ENCODE assay signal across 14 mouse cellular contexts in the genomic region with DNA sequence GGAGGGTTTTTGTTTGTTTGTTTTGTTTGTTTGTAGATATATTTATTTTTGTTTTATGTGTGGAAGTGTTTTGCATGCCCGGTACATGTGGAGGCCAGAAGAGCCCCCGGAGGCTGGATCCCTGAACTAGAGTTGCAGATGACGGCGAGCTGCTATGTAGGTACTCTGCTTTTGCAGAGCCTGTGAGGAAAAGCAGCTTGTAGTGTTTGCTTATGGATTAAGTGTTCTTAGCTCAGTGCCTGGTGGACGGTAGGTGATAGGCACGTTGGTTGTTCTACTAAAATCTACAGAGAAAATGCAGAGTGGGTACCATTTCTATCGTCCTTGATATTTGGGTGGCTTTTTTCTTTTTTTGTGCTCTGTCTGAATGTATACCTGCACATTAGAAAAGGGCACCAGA.
"Had no signal": no experiment of that assay in that cellular context is flagged by ENCODE, and none has a peak within 500 bp of the region (broad histone marks: within the 10 kb centered on the region; RNA-seq: fewer than 3 reads in every experiment).

No protein-coding gene starts in this region.

- H3K9me3 ChIP-seq: limb, embryonic 13.5 days; midbrain, embryonic 12.5 days; stomach, embryonic 15.5 days had no signal

- H3K27me3 ChIP-seq: limb, embryonic 13.5 days; midbrain, embryonic 12.5 days; stomach, embryonic 15.5 days had no signal

- H3K4me2 ChIP-seq: limb, embryonic 13.5 days; midbrain, embryonic 12.5 days; stomach, embryonic 15.5 days had no signal

- H3K4me3 ChIP-seq: limb, embryonic 13.5 days; midbrain, embryonic 12.5 days; stomach, embryonic 15.5 days had no signal

- H3K9ac ChIP-seq: limb, embryonic 13.5 days; liver, embryonic 14.5 days; midbrain, embryonic 12.5 days; stomach, embryonic 15.5 days had no signal

- ATAC-seq: inflammation-experienced regulatory T-cells, adult 6 months; midbrain, embryonic 16.5 days had no signal

- DNase-seq: kidney, adult 8-10 months; kidney, postnatal 36 days; layer of hippocampus, adult 9-11 months; layer of hippocampus, postnatal 36 days; left cerebral cortex, postnatal 4 days; lung, adult 18-20 months; right cerebral cortex, postnatal 14 days had no signal

- H3K27ac ChIP-seq: kidney, postnatal 0 days; limb, embryonic 13.5 days; liver, embryonic 14.5 days; midbrain, embryonic 12.5 days; stomach, embryonic 15.5 days had no signal
